Mouse (Mus musculus): ENCODE results near the gene Perm1.

Perm1 gene

GRCm38 (mm10) chr4:156215649-156216048 is at the start of gene Perm1:
TSS of gene Perm1 (plus strand) at chr4:156215868.
- no peak for DNase-seq (ENCODE audit: low read depth)

- peak; percentile 28 for DNase-seq (ENCODE audit: low read depth)
These were observed 49.2 kb upstream of the Perm1 start for GRCm38 (mm10) chr4:156166477-156166876.

- no peak for DNase-seq (ENCODE audit: low read depth)
These were observed 47.1 kb upstream of the Perm1 start for GRCm38 (mm10) chr4:156168611-156169010.

- no peak for DNase-seq (ENCODE audit: low read depth)
These were observed 46.5 kb upstream of the Perm1 start for GRCm38 (mm10) chr4:156169129-156169528.

- DNase-seq (ENCODE audit: low read depth) = no peak
These were observed 43.8 kb upstream of the Perm1 start for GRCm38 (mm10) chr4:156171828-156172227.

GRCm38 (mm10) chr4:156177630-156178029 is 38.0 kb upstream of the Perm1 start:
- no peak for DNase-seq (ENCODE audit: low read depth)

GRCm38 (mm10) chr4:156183747-156184146 is 31.9 kb upstream of the Perm1 start:
- DNase-seq (ENCODE audit: low read depth) = no peak

- no peak for DNase-seq (ENCODE audit: low read depth)
These were observed 31.2 kb upstream of the Perm1 start for GRCm38 (mm10) chr4:156184291-156184954.

- DNase-seq (ENCODE audit: low read depth) = no peak
These were observed 30.2 kb upstream of the Perm1 start for GRCm38 (mm10) chr4:156185456-156185949.

GRCm38 (mm10) chr4:156185950-156186850 is 29.5 kb upstream of the Perm1 start:
- DNase-seq (ENCODE audit: low read depth) = no peak

- DNase-seq (ENCODE audit: low read depth) = no peak
These were observed 27.4 kb upstream of the Perm1 start for GRCm38 (mm10) chr4:156188162-156188810.

GRCm38 (mm10) chr4:156188811-156189323 is 26.8 kb upstream of the Perm1 start:
- no peak for DNase-seq (ENCODE audit: low read depth)

- no peak for DNase-seq (ENCODE audit: low read depth)
These were observed 23.1 kb upstream of the Perm1 start for GRCm38 (mm10) chr4:156192421-156193199.

- no peak for DNase-seq (ENCODE audit: low read depth)
These were observed 22.5 kb upstream of the Perm1 start for GRCm38 (mm10) chr4:156193200-156193590.

GRCm38 (mm10) chr4:156193906-156194305 is 21.8 kb upstream of the Perm1 start:
- no peak for DNase-seq (ENCODE audit: low read depth)

GRCm38 (mm10) chr4:156194346-156194745 is 21.3 kb upstream of the Perm1 start:
- no peak for DNase-seq (ENCODE audit: low read depth)

- peak; percentile 54 for DNase-seq (ENCODE audit: low read depth)
These were observed 19.5 kb upstream of the Perm1 start for GRCm38 (mm10) chr4:156195927-156196870.

GRCm38 (mm10) chr4:156197131-156197828 is 18.4 kb upstream of the Perm1 start, which contains the start of gene Agrn:
TSS of gene Agrn (minus strand) at chr4:156197488.
- DNase-seq (ENCODE audit: low read depth) = peak; percentile 75

GRCm38 (mm10) chr4:156197829-156198205 is 17.9 kb upstream of the Perm1 start:
- peak; percentile 71 for DNase-seq (ENCODE audit: low read depth)
